Mouse (Mus musculus) embryonic facial prominence, embryonic 14.5 days (tissue): Measurements from ENCODE around the gene Coq4. TPM values are rescaled to one million over a fixed set of nuclear protein-coding genes. Genes with fewer than 3 reads are reported as not detected.
A peak's percentile ranks its signal among the peaks of the same experiment; 100 is the strongest.

ENCODE experiments used
- ATAC-seq: fragments of 200-750 bp; cut with Nextera tagmentation; 2 replicates; pipeline ENCODE4 v1.8.0; 2017; ENCODE audit warnings: low read depth, moderate number of reproducible peaks, moderate TSS enrichment
- DNase-seq: peaks from one replicate; pipeline ENCODE4 v3.0.0-alpha.2; 2015; ENCODE audit warnings: low spot score
- H3K27ac ChIP-seq: fragments of 300-500 bp; sonication (generic); replicated peaks from 2 replicates; pipeline ENCODE4 v1.5.1; 2014; ENCODE audit warnings: low read depth, mild to moderate bottlenecking, low read length, moderate library complexity
- H3K27me3 ChIP-seq: fragments of 300-500 bp; sonication (generic); replicated peaks from 2 replicates; pipeline ENCODE4 v1.6.1; 2014; ENCODE audit warnings: low read length; ENCODE audit not compliant: control insufficient read depth, insufficient read depth
- H3K36me3 ChIP-seq: fragments of 300-500 bp; sonication (generic); 2 replicates; pipeline ENCODE4 v1.6.1; 2014; ENCODE audit warnings: low read length, mixed read lengths; ENCODE audit not compliant: control insufficient read depth, insufficient read depth
- H3K4me1 ChIP-seq: fragments of 300-500 bp; sonication (generic); 2 replicates; pipeline ENCODE4 v1.6.1; 2014; ENCODE audit warnings: antibody characterized with exemption, low read length; ENCODE audit not compliant: control insufficient read depth, insufficient read depth
- H3K4me2 ChIP-seq: fragments of 300-500 bp; sonication (generic); 2 replicates; pipeline ENCODE4 v1.6.1; 2014; ENCODE audit warnings: low read depth, mild to moderate bottlenecking, low read length, moderate library complexity, mixed read lengths
- H3K4me3 ChIP-seq: fragments of 300-500 bp; sonication (generic); 2 replicates; pipeline ENCODE4 v1.5.1; 2014; ENCODE audit warnings: low read depth, mild to moderate bottlenecking, low read length
- H3K9ac ChIP-seq: fragments of 300-500 bp; sonication (generic); 2 replicates; pipeline ENCODE4 v1.6.1; 2014; ENCODE audit warnings: low read depth, mild to moderate bottlenecking, low read length, moderate library complexity, mixed read lengths
- H3K9me3 ChIP-seq: fragments of 300-500 bp; sonication (generic); 2 replicates; pipeline ENCODE4 v1.6.1; 2016; ENCODE audit warnings: low read length; ENCODE audit not compliant: control insufficient read depth
- WGBS: fragments of 180-500 bp; shearing (Covaris S2); extraction: QIAGEN DNeasy Blood & Tissue Kit; methylation state at CpG from one replicate; pipeline ENCODE4 v1.1.7; 2014; 5-methylcytosine and 5-hydroxymethylcytosine counted together
- polyA plus RNA-seq: library from polyadenylated mRNA; unstranded; fragments of >200 nt; fragmentation: Nextera tagmentation; extraction: Ambion mirVana; gene quantifications from 2 replicates; pipeline ENCODE4 v1.2.1, GENCODE M21; 2014

Coq4 gene
- polyA plus RNA-seq, 1 experiment from 2014 or later: 26.3 TPM

DNA sequence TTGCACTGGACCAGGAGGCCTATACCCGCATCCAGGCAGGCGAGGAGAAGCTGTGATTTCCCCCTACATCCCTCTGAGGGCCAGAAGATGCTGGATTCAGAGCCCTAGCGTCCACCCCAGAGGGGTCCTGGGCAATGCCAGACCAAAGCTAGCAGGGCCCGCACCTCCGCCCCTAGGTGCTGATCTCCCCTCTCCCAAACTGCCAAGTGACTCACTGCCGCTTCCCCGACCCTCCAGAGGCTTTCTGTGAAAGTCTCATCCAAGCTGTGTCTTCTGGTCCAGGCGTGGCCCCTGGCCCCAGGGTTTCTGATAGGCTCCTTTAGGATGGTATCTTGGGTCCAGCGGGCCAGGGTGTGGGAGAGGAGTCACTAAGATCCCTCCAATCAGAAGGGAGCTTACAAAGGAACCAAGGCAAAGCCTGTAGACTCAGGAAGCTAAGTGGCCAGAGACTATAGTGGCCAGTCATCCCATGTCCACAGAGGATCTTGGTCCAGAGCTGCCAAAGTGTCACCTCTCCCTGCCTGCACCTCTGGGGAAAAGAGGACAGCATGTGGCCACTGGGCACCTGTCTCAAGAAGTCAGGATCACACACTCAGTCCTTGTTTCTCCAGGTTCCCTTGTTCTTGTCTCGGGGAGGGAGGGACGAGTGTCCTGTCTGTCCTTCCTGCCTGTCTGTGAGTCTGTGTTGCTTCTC lies 28.5 kb downstream of the Coq4 start:
- Histone ChIP-seq H3K9me3 (no peaks in the 10 kb centered on the region), H3K27me3 (no peaks in the 10 kb centered on the region), H3K36me3 (peaks cover 57% of the 10 kb centered on the region), H3K4me2 (no peak overlapping the region), H3K4me3 (no peak overlapping the region), H3K27ac (no peak overlapping the region), H3K4me1 (peaks cover 3% of the 10 kb centered on the region; the same call in 1 of the 2 replicates), H3K9ac (no peak overlapping the region)
- WGBS: 81% methylated on average over 11 of the region's 11 CpGs
- DNase-seq (no peak), ATAC-seq (no peak)

GRCm38 (mm10) chr2:29817426-29818232 lies 30.3 kb downstream of the Coq4 start:
- Histone ChIP-seq H3K27me3 (no peaks in the 10 kb centered on the region), H3K36me3 (peaks cover 39% of the 10 kb centered on the region), H3K27ac (no peak overlapping the region; the same call in 1 of the 2 replicates), H3K4me2 (peak overlapping the region; percentile 18; the same call in 1 of the 2 replicates), H3K4me3 (no peak overlapping the region), H3K4me1 (peaks cover 5% of the 10 kb centered on the region; the same call in 1 of the 2 replicates), H3K9ac (no peak overlapping the region), H3K9me3 (no peaks in the 10 kb centered on the region)
- ATAC-seq (peak; percentile 73), DNase-seq (peak; percentile 86)
- 35% methylated on average over 8 of the region's 8 CpGs for WGBS

- DNase-seq (no peak), ATAC-seq (no peak)
- 25% methylated on average over 2 of the region's 2 CpGs for WGBS
- Histone ChIP-seq H3K4me3 (0 out of 2 replicates have a peak overlapping the region, but pooled peaks have one; percentile 44), H3K27ac (peak overlapping the region; percentile 93), H3K4me2 (peak overlapping the region; percentile 90), H3K4me1 (peaks cover 5% of the 10 kb centered on the region; the same call in 1 of the 2 replicates), H3K9me3 (no peaks in the 10 kb centered on the region), H3K27me3 (no peaks in the 10 kb centered on the region), H3K9ac (no peak overlapping the region), H3K36me3 (peaks cover 24% of the 10 kb centered on the region; the same call in 1 of the 2 replicates)
Measured at GRCm38 (mm10) chr2:29819363-29819762, 32.1 kb downstream of the Coq4 start.

GRCm38 (mm10) chr2:29820025-29820817 lies 32.9 kb downstream of the Coq4 start, which contains the start of gene Urm1:
TSS of gene Urm1 (plus strand) at chr2:29820075.
- Histone ChIP-seq H3K27ac (peak within 1 kb of the TSS; percentile 93), H3K4me2 (peak within 1 kb of the TSS; percentile 90), H3K9ac (peak within 1 kb of the TSS; percentile 78), H3K4me1 (peaks cover 5% of the 10 kb centered on the region; the same call in 1 of the 2 replicates), H3K36me3 (peaks cover 16% of the 10 kb centered on the region; the same call in 1 of the 2 replicates), H3K4me3 (peak within 1 kb of the TSS; percentile 44), H3K9me3 (no peaks in the 10 kb centered on the region), H3K27me3 (no peaks in the 10 kb centered on the region)
- peak; percentile 84 for ATAC-seq
- DNase-seq: peak; percentile 93
- WGBS: 3% methylated on average over 27 of the region's 35 CpGs

DNA sequence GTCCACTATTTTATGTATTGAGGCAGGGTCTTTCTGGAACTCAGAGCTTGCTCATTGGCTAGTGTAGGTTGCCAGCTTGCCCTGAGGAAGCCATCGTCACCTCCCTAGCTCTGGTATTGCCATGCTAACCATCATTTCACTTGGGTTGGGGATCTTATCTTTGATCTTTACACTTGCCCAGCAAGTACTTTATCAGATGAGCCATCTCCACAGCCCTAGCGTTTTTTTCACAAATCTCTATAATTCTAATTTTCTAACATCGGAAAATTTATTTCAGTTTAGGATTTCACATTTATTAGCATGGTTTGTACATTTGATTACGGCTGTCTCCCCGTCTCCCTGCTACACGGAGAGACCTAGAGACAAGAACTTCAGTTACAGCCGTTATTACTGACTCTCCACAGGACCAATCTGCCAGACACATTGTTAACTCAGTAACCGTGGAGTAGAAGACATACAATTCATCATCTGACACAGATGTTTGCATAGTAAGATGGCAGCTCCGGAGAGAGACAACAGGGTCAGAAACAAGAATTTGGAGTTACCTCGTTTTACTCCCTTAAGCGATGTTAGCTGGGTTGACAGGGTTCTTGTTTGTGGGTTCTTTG lies 39.1 kb downstream of the Coq4 start:
- peak; percentile 19 for DNase-seq
- peaks cover 13% of the 10 kb centered on the region for H3K4me1 ChIP-seq

DNA sequence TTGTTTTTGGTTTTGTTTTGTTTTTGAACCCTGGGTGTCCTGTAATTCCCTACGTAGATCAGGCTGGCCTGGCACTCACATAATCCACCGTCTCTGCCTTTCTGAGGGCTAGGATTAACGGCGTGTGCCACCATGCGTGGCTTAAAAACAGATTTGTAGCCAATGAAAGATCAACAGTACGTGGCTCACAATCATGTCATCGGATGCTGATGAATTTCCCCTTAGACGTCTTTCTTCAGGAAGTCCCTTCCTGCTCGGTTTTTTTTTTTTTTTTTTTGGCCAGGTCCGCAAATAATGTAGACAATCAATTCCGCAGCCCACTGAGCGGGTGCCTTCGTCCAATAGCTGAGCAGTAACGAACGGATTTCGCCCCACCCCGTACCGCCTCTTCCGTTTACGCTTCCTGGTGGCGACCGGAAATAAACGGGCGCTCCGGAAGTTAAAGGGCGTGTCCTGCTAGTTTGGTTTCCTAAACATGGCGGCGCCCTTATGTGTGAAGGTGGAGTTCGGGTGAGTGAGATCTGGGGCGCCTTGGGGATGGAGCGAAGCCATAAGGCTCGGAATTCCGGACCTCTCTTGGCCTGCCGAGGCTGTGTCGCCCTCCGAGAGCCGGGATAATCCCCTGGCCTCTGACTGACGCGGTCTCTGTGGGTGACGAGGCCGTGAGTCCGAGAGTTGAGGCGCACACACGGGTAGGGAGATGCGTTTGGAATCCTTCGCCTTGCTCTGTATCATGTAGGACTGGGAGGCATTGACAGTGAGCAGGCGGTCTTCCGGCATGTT lies 39.8 kb downstream of the Coq4 start:
- Histone ChIP-seq H3K36me3 (0 out of 2 replicates have a peak, but pooled peaks cover 4% of the 10 kb centered on the region), H3K9me3 (no peaks in the 10 kb centered on the region), H3K27ac (peak overlapping the region; percentile 93), H3K27me3 (no peaks in the 10 kb centered on the region), H3K4me1 (peaks cover 13% of the 10 kb centered on the region), H3K4me2 (peak overlapping the region; percentile 81), H3K9ac (peak overlapping the region; percentile 88), H3K4me3 (peak overlapping the region; percentile 93)
- DNase-seq (peak; percentile 99), ATAC-seq (peak; percentile 98)
- WGBS: under 1% methylated on average over 48 of the region's 48 CpGs

More for the DNA sequence above, 39.1 kb downstream of the Coq4 start:
- WGBS: 13% methylated on average over 11 of the region's 11 CpGs
- Histone ChIP-seq H3K4me2 (peak overlapping the region; percentile 81), H3K27ac (peak overlapping the region; percentile 93), H3K9ac (peak overlapping the region; percentile 73), H3K36me3 (0 out of 2 replicates have a peak, but pooled peaks cover 4% of the 10 kb centered on the region), H3K4me3 (peak overlapping the region; percentile 93), H3K9me3 (no peaks in the 10 kb centered on the region), H3K27me3 (no peaks in the 10 kb centered on the region)
- ATAC-seq: no peak

DNA sequence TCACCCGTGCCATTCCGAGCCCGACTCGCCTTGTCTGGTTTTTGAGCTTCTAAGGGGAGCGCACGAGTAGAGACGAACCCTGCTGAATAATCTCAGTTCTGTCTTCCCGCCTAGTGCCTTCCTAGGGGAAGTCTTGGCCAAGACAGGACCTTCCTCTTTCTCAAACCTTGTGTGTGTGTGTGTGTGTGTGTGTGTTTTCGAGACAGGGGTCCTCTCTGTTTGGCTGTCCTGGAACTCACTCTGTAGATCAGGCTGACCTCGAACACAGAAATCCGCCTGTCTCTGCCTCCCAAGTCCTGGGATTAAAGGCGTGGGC lies 40.4 kb downstream of the Coq4 start:
- peak overlapping the region; percentile 93 for H3K4me3 ChIP-seq
- peak overlapping the region; percentile 81 for H3K4me2 ChIP-seq
- no peaks in the 10 kb centered on the region for H3K9me3 ChIP-seq
- peaks cover 6% of the 10 kb centered on the region for H3K36me3 ChIP-seq
- DNase-seq (no peak), ATAC-seq (no peak)
- no peaks in the 10 kb centered on the region for H3K27me3 ChIP-seq
- H3K9ac ChIP-seq: peak overlapping the region; percentile 88
- WGBS: 2% methylated on average over 12 of the region's 12 CpGs
- H3K4me1 ChIP-seq: peaks cover 13% of the 10 kb centered on the region
- peak overlapping the region; percentile 71 for H3K27ac ChIP-seq
